ENCODE assay signal across 9 mouse cellular contexts in genomic region chr2:93469118-93469517, GRCm38 (mm10). TPM values are rescaled to one million over a fixed set of nuclear protein-coding genes. Genes with fewer than 3 reads are reported as not detected.
DNase-seq lines count a peak whose midpoint lies in the region; ATAC-seq lines count a peak whose summit lies in the region.
"Had no signal": no experiment of that assay in that cellular context is flagged by ENCODE, and none has a peak within 500 bp of the region (broad histone marks: within the 10 kb centered on the region; RNA-seq: fewer than 3 reads in every experiment).

No protein-coding gene starts in this region.

- H3K9me3 ChIP-seq in liver, embryonic 13.5 days (replicated peaks), result no peaks in the 10 kb centered on the region
- no peaks in the 10 kb centered on the region for H3K9me3 ChIP-seq in intestine, embryonic 15.5 days
- H3K9me3 ChIP-seq: embryonic facial prominence, embryonic 15.5 days had no signal

- 10% methylated on average over 7 of the region's 7 CpGs for WGBS in liver, embryonic 13.5 days (ENCODE audit: insufficient replicate concordance)
- WGBS in intestine, embryonic 15.5 days, result 11% methylated on average over 7 of the region's 7 CpGs

- H3K36me3 ChIP-seq in liver, embryonic 13.5 days, result no peaks in the 10 kb centered on the region
- no peaks in the 10 kb centered on the region for H3K36me3 ChIP-seq in intestine, embryonic 15.5 days
- H3K36me3 ChIP-seq: embryonic facial prominence, embryonic 15.5 days had no signal

- H3K27me3 ChIP-seq in liver, embryonic 13.5 days, result no peaks in the 10 kb centered on the region
- no peaks in the 10 kb centered on the region for H3K27me3 ChIP-seq in intestine, embryonic 15.5 days (replicated peaks)
- H3K27me3 ChIP-seq: embryonic facial prominence, embryonic 15.5 days had no signal

- H3K4me1 ChIP-seq in liver, embryonic 13.5 days (replicated peaks), result peaks cover 60% of the 10 kb centered on the region
- H3K4me1 ChIP-seq in intestine, embryonic 15.5 days (replicated peaks), result peaks cover 13% of the 10 kb centered on the region

- no peak for ATAC-seq in liver, embryonic 13.5 days (ENCODE audit: low read depth)
- ATAC-seq in intestine, embryonic 15.5 days, result no peak

- H3K4me2 ChIP-seq in liver, embryonic 13.5 days, result no peak overlapping the region
- H3K4me2 ChIP-seq in intestine, embryonic 15.5 days (replicated peaks), result no peak overlapping the region
- H3K4me2 ChIP-seq: embryonic facial prominence, embryonic 15.5 days had no signal

- 0 out of 2 replicates have a peak overlapping the region, but pooled peaks have one; percentile 2 for H3K27ac ChIP-seq in liver, embryonic 13.5 days
- no peak overlapping the region for H3K27ac ChIP-seq in intestine, embryonic 15.5 days
- H3K27ac ChIP-seq: embryonic facial prominence, embryonic 15.5 days had no signal

- H3K4me3 ChIP-seq in liver, embryonic 13.5 days (replicated peaks), result no peak overlapping the region
- H3K4me3 ChIP-seq in intestine, embryonic 15.5 days (replicated peaks), result no peak overlapping the region
- H3K4me3 ChIP-seq: embryonic facial prominence, embryonic 15.5 days had no signal

- H3K9ac ChIP-seq in liver, embryonic 13.5 days, result no peak overlapping the region
- H3K9ac ChIP-seq in intestine, embryonic 15.5 days, result no peak overlapping the region
- H3K9ac ChIP-seq: embryonic facial prominence, embryonic 15.5 days had no signal

- peak; percentile 36 for DNase-seq in adrenal gland, postnatal 25 days
- DNase-seq in adrenal gland, adult (ENCODE audit: inconsistent age in 2 of 2, low spot score in 1 of 2), result no peak
- DNase-seq in layer of hippocampus, postnatal 14 days (ENCODE audit: low spot score in 2 of 2), result peak; percentile 24 to 28
- no peak for DNase-seq in layer of hippocampus, adult 8-10 months (ENCODE audit: low spot score in 2 of 2)
- peak; percentile 53 for DNase-seq in R1 (ENCODE audit: low read depth, low spot score)
- DNase-seq in liver, embryonic 13.5 days, result no peak
- DNase-seq in thymus, postnatal 25 days, result peak; percentile 67

RNA-seq across cellular contexts. Expression of gene Cd82, which starts 6.2 kb away (rescaled TPM):
- total RNA-seq in adrenal gland, postnatal 25 days (2021), result 43.0 and 54.8 TPM in 2 replicates
- 10 to 100 TPM; 11.2 to 15.2 TPM for total RNA-seq in layer of hippocampus, postnatal 14 days (2021)
- 10 to 100 TPM; 21.7 to 42.4 (median 29.3) TPM for total RNA-seq in layer of hippocampus, adult 8-10 months (2022)
- 88.5 and 90.1 TPM in 2 replicates for polyA plus RNA-seq in liver, embryonic 13.5 days (2015; fragmentation: Nextera tagmentation; extraction: Ambion mirVana)
- 106 and 127 TPM in 2 replicates for polyA plus RNA-seq in intestine, embryonic 15.5 days (2015; fragmentation: Nextera tagmentation; extraction: Ambion mirVana)

Comparison
In these comparisons a context has a peak if more than half of its experiments do, and no peak if none do; other contexts are left out.
1. DNase-seq: peak in adrenal gland, postnatal 25 days (single experiment), layer of hippocampus, postnatal 14 days (2 of 2), R1 (single experiment) and thymus, postnatal 25 days (single experiment); none in adrenal gland, adult (0 of 2), layer of hippocampus, adult 8-10 months (0 of 2) and liver, embryonic 13.5 days (single experiment).